Mouse (Mus musculus): Measurements from ENCODE around the gene AY761185.
"Not testable (repeated sequence)": the region's sequence is repeated elsewhere in the genome, so short reads cannot be mapped to it uniquely, and the experiment has no call there.

Gene AY761185

DNA sequence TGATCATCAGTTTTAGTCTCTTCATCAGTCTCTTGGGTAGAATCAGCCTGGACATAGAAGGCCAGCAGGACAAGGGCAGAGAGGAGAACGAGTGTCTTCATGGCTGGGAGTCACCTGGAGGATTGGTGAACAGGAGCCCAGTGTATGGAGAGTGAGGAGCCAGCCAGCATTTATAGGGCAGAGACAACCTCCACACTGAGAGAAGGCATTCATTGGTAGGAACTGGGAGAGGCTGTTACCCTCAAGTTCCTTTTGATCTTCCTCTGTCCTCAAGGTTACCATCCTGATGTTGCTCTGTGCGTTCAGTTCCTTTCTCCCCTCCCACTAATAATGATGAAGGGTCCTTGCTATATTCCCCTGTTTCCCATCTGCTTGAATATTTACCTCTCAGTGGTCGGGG, at the start of gene AY761185:
AY761185 (minus strand) TSS at position 101 of the 400 bp plus-strand sequence.
- DNase-seq (ENCODE audit: inconsistent ontology term): no peak

DNA sequence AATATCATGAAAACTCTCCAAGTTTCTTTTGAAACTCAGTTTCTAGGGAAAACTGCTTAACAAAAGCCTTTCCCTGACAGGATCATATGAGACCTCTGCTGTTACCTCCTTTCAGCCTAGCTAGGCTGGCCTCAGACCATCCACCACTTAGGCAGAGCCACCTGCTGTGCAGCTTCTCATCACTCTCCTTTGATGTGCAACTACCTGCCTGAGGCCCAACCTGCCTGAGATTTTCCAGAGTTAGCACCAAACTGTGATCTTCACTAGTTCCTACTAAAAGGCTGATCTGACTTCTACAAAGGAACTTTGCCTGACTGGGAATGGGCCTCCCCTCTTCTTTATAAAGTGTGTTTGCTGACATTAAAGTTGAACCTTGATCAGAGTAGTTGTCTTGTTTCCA, 49.5 kb upstream of the AY761185 start:
- not testable (repeated sequence) for DNase-seq (ENCODE audit: inconsistent ontology term)

DNA sequence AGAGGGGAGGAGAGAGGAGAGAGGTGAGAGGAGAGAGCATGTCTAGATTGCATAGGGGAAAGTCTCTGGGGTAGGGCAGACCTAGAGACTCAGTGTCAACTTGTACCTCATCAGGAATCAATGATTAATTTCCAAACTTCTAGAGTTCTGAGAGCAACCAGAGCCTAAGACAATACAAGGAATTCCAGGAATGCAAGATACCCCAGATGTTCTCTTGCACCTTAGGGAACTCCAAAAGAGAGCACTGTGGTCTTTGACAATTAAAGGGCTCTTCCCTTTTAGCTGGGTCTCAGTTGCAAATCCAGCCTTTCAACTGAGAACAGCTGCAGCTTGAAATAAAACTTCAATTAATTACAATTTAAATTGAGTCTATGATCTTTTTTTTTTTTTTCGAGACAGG, 35.3 kb upstream of the AY761185 start:
- DNase-seq (ENCODE audit: inconsistent ontology term): no peak

DNA sequence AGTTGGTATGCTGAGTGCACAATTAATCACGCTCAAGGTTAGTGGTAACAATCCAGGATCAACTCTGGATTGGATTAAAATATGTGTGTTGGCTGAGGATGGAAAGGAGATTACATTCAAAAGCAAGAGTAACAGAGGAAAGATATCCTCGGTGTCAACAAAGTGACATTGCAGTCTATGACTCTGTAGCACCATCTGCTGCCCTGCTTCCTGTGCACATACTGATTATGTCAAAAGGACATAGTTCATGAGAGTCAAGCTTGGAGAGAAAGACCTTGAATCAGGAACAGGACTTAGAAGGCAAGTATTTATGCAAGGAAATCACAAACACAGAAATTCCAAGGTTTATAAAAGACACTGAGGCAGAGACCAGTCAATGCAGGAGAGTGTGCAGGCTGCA, 20.0 kb upstream of the AY761185 start:
- no peak for DNase-seq (ENCODE audit: inconsistent ontology term)

GRCm38 (mm10) chr8:20921971-20922370, 22.5 kb downstream of the AY761185 start, which contains the start of gene Gm6040:
TSS of gene Gm6040 (minus strand) at chr8:20922071.
- no peak for DNase-seq (ENCODE audit: inconsistent ontology term)

DNA sequence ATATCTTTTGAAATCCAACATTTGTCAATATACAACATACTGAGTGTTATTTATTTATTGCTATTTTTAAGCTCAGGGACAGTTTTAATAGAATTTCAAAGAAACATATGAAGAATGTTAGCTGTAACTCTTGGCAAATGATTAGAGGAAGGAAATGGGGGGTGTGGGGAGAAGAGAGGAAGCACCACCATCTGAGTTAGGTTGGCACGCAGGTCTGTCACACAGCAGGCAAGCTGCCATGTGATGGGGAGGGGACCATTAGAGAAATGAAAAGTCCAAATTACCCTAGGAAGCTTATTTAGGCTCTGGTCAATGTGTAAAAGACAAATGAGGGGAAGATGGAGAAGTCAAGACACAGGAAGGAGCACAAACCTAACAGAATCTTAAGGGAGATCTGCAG, 32.2 kb downstream of the AY761185 start:
- DNase-seq (ENCODE audit: inconsistent ontology term): no peak

DNA sequence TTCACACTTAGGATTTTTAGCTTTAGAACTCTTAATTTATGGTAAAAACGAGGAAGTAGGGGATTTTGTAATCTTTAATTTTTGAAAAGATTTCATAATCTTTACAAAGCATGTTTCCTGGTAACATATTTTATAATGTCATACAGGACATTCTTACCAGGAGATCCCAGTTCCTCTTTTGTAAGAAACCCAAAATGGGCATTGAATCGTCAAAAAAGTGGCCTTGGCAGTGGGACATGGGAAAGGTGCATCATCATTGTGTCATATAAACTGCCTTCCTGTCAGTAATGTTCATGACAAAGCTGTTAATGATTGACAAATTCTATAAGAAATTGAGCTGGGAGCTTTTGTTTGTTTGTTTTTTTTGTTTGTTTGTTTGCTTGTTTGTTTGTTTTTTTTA, 36.3 kb downstream of the AY761185 start:
- no peak for DNase-seq (ENCODE audit: inconsistent ontology term)

GRCm38 (mm10) chr8:20907119-20907518, 37.4 kb downstream of the AY761185 start:
- no peak for DNase-seq (ENCODE audit: inconsistent ontology term)

GRCm38 (mm10) chr8:20902527-20902926, 42.0 kb downstream of the AY761185 start, which contains the start of gene Gm15056:
TSS of gene Gm15056 (minus strand) at chr8:20902627.
- DNase-seq (ENCODE audit: inconsistent ontology term): no peak

All from Muller cell, postnatal 12 days (primary cell).